Mouse (Mus musculus) liver, postnatal 0 days (tissue): ENCODE measurements around the gene Skp1a.

Experiments
- CTCF ChIP-seq: sonication (generic); IDR thresholded peaks from 2 replicates; pipeline ENCODE4 v1.5.1; 2016; ENCODE audit warnings: antibody characterized with exemption, low read depth
- EP300 ChIP-seq: IDR thresholded peaks from 2 replicates; pipeline ENCODE4 v1.6.1; 2016; ENCODE audit warnings: antibody characterized with exemption, low read depth, mild to moderate bottlenecking

DNA sequence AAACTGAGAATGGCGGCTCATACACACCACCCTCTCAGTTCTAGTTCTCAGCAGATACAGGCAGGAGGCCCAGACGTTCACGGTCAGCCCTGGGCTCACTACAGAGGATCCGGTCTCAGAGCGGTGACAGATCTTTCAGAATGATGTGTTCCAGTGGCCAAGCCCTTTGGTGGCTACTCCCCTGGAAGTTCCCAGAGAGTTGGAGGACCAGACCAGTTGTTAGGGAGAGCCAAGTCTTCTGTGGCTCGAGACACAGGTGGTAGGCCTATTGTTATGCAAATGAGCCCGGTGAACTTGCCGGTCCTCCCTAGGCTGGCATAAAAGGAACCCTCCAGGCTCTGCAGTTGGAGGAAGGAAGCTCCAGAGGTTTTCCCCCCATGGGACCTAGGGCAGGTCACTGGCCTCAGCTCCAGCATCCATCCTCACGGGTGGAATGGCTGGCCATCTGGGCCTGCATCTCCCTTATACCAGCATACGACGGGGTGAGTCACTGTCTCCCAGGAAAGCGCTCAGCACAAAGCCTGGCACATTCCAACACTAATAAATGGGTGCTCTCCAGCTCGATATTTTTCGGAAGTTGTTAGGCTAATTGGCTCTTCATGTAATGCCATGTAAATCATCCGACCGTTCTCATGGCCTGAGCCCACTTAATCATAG is 54.6 kb downstream of the Skp1a start:
- TF ChIP-seq CTCF (no peak), EP300 (no peak)
